Mouse (Mus musculus): ENCODE data around the gene Arhgap4. TPM values are rescaled to one million over a fixed set of nuclear protein-coding genes. Genes with fewer than 3 reads are reported as not detected.

Arhgap4 gene
- polyA plus RNA-seq, 1 experiment from 2014 or later = 5.2 TPM

- H3K27me3 ChIP-seq (ENCODE audit: insufficient read depth, low read length) = no peaks in the 10 kb centered on the region
- H3K27ac ChIP-seq (ENCODE audit: low read depth) = no peak overlapping the region
- no peaks in the 10 kb centered on the region for H3K9me3 ChIP-seq (ENCODE audit: low read length)
- no peaks in the 10 kb centered on the region for H3K36me3 ChIP-seq (replicated peaks; ENCODE audit: insufficient read depth, low read length)
- no peak overlapping the region for H3K4me2 ChIP-seq (ENCODE audit: low read depth, low read length)
- no peaks in the 10 kb centered on the region for H3K4me1 ChIP-seq (ENCODE audit: insufficient read depth)
- TF ChIP-seq CTCF (IDR thresholded peaks at IDR 0.05; ENCODE audit: low read depth) (no peak), EP300 (IDR thresholded peaks at IDR 0.05; ENCODE audit: low read depth) (no peak)
- ATAC-seq (no peak), DNase-seq (no peak)
- H3K4me3 ChIP-seq (ENCODE audit: low read depth, low read length) = no peak overlapping the region
- H3K9ac ChIP-seq (replicated peaks) = no peak overlapping the region
- WGBS (ENCODE audit: insufficient replicate concordance) = 74% methylated on average over 7 of the region's 9 CpGs
Measured at GRCm38 (mm10) chrX:73854326-73855086, 67.2 kb downstream of the Arhgap4 start.

Other genes starting within 250 kb of the Arhgap4 start
- gene Slc6a8, start 248.7 kb downstream of the Arhgap4 start, polyA plus RNA-seq (2015; fragmentation: Nextera tagmentation; extraction: Ambion mirVana) = 0.72 and 0.81 TPM in 2 replicates
- 143 and 144 TPM in 2 replicates for gene Bcap31, start 205.7 kb downstream of the Arhgap4 start, polyA plus RNA-seq (2015; fragmentation: Nextera tagmentation; extraction: Ambion mirVana)
- gene Abcd1, start 205.3 kb downstream of the Arhgap4 start, polyA plus RNA-seq (2015; fragmentation: Nextera tagmentation; extraction: Ambion mirVana) = 7.0 and 7.5 TPM in 2 replicates
- gene Plxnb3, start 164.8 kb downstream of the Arhgap4 start, polyA plus RNA-seq (2015; fragmentation: Nextera tagmentation; extraction: Ambion mirVana) = 0.15 and 0.23 TPM in 2 replicates
- 1.7 TPM in 2 replicates for gene Srpk3, start 147.5 kb downstream of the Arhgap4 start, polyA plus RNA-seq (2015; fragmentation: Nextera tagmentation; extraction: Ambion mirVana)
- gene Idh3g, start 135.0 kb downstream of the Arhgap4 start, polyA plus RNA-seq (2015; fragmentation: Nextera tagmentation; extraction: Ambion mirVana) = 83.7 and 88.1 TPM in 2 replicates
- 183 and 185 TPM in 2 replicates for gene Ssr4, start 134.8 kb downstream of the Arhgap4 start, polyA plus RNA-seq (2015; fragmentation: Nextera tagmentation; extraction: Ambion mirVana)
- 0.04 and 0.06 TPM in 2 replicates for gene Pdzd4, start 96.9 kb downstream of the Arhgap4 start, polyA plus RNA-seq (2015; fragmentation: Nextera tagmentation; extraction: Ambion mirVana)
- 0.08 and 0.09 TPM in 2 replicates for gene Avpr2, start 29.8 kb downstream of the Arhgap4 start, polyA plus RNA-seq (2015; fragmentation: Nextera tagmentation; extraction: Ambion mirVana)
- 0.06 and 0.12 TPM in 2 replicates for gene L1cam, start 25.8 kb downstream of the Arhgap4 start, polyA plus RNA-seq (2015; fragmentation: Nextera tagmentation; extraction: Ambion mirVana)
- gene Naa10, start 74 bp upstream of the Arhgap4 start, polyA plus RNA-seq (2015; fragmentation: Nextera tagmentation; extraction: Ambion mirVana) = 48.9 and 51.8 TPM in 2 replicates
- gene Renbp, start 9.0 kb upstream of the Arhgap4 start, polyA plus RNA-seq (2015; fragmentation: Nextera tagmentation; extraction: Ambion mirVana) = 22.3 and 22.6 TPM in 2 replicates
- 14.6 and 16.4 TPM in 2 replicates for gene Hcfc1, start 44.5 kb upstream of the Arhgap4 start, polyA plus RNA-seq (2015; fragmentation: Nextera tagmentation; extraction: Ambion mirVana)
- gene Irak1, start 102.0 kb upstream of the Arhgap4 start, polyA plus RNA-seq (2015; fragmentation: Nextera tagmentation; extraction: Ambion mirVana) = 17.9 and 18.7 TPM in 2 replicates
- gene Opn1mw, start 205.6 kb upstream of the Arhgap4 start, polyA plus RNA-seq (2015; fragmentation: Nextera tagmentation; extraction: Ambion mirVana) = not detected in 2 replicates
- gene Mecp2, start 213.5 kb upstream of the Arhgap4 start, polyA plus RNA-seq (2015; fragmentation: Nextera tagmentation; extraction: Ambion mirVana) = 4.7 and 5.4 TPM in 2 replicates
- gene Tex28, start 246.0 kb upstream of the Arhgap4 start, polyA plus RNA-seq (2015; fragmentation: Nextera tagmentation; extraction: Ambion mirVana) = not detected in 2 replicates

All from liver, postnatal 0 days (tissue).